Mouse (Mus musculus) CH12.LX (cell line): ENCODE results near the gene Mylk3.

ENCODE experiments used
- CTCF ChIP-seq, 2 experiments: IDR thresholded peaks in 1 of 2; conservative IDR thresholded peaks in 1 of 2; 2 replicates each; pipeline ENCODE4 v1.5.1; 2011 to 2012; ENCODE audit warnings: low read depth in 2 of 2, low read length in 2 of 2, improper control_type of control experiment in 1 of 2, inconsistent platforms in 1 of 2, mild to moderate bottlenecking in 1 of 2, moderate library complexity in 1 of 2
- EP300 ChIP-seq: IDR thresholded peaks from 2 replicates; pipeline ENCODE4 v1.6.1; 2011; ENCODE audit warnings: low read length, improper control_type of control experiment
- IRF4 ChIP-seq: IDR thresholded peaks from 2 replicates; pipeline ENCODE4 v1.6.1; 2014; ENCODE audit warnings: low read depth, mild to moderate bottlenecking, inconsistent platforms, low read length, improper control_type of control experiment
- MAFK ChIP-seq: IDR thresholded peaks from 2 replicates; pipeline ENCODE4 v1.6.1; 2011; ENCODE audit warnings: low read length, improper control_type of control experiment; ENCODE audit not compliant: insufficient replicate concordance
- MYC ChIP-seq: IDR thresholded peaks from 2 replicates; pipeline ENCODE4 v1.6.1; 2011; ENCODE audit warnings: low read depth, mild to moderate bottlenecking, improper control_type of control experiment, low read length
- NELFE ChIP-seq: IDR thresholded peaks from 2 replicates; pipeline ENCODE4 v1.6.1; 2011; ENCODE audit warnings: low read depth, low read length, improper control_type of control experiment
- POLR2A ChIP-seq: IDR thresholded peaks from 2 replicates; pipeline ENCODE4 v1.6.1; 2011; ENCODE audit warnings: low read depth, mild to moderate bottlenecking, improper control_type of control experiment, low read length
- TCF12 ChIP-seq: IDR thresholded peaks from 2 replicates; pipeline ENCODE4 v1.6.1; 2014; ENCODE audit warnings: low read depth, mild to moderate bottlenecking, inconsistent platforms, low read length, improper control_type of control experiment
- UBTF ChIP-seq: IDR thresholded peaks from 2 replicates; pipeline ENCODE4 v1.6.1; 2012; ENCODE audit warnings: low read depth, mild to moderate bottlenecking, inconsistent platforms, low read length, improper control_type of control experiment, moderate library complexity
- USF1 ChIP-seq: IDR thresholded peaks from 2 replicates; pipeline ENCODE4 v1.6.1; 2014; ENCODE audit warnings: low read depth, mild to moderate bottlenecking, inconsistent platforms, low read length, improper control_type of control experiment
- ZKSCAN1 ChIP-seq: IDR thresholded peaks from 2 replicates; pipeline ENCODE4 v1.6.1; 2012; ENCODE audit warnings: low read depth, inconsistent platforms, low read length, improper control_type of control experiment, borderline replicate concordance
- ZMIZ1 ChIP-seq: IDR thresholded peaks from 2 replicates; pipeline ENCODE4 v1.6.1; 2012; ENCODE audit warnings: low read depth, mild to moderate bottlenecking, inconsistent platforms, low read length, improper control_type of control experiment
- ZNF384 ChIP-seq: IDR thresholded peaks from 2 replicates; pipeline ENCODE4 v1.6.1; 2012; ENCODE audit warnings: low read depth, low read length, improper control_type of control experiment, inconsistent platforms

DNA sequence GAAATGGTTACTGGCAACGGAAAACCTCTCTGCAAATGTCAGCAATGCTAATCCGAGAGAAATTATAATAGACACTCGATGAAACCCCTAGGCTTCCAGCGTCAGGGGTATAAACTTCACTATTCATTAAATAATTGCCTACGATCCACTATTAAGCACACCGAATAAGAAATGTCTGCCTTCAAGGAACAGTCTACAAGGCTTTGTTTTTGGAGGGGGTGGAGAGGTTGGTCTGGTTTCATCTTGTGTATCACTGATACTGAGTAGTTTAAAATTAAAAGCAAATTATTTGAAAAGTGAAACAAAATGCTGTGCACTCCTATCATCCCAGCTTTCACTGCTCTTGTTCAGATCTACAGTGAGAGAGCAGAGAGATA is 46.9 kb upstream of the Mylk3 start:
- TF ChIP-seq CTCF (conservative IDR thresholded peaks at IDR 0.05 in 1 of 2, IDR thresholded peaks at IDR 0.05 in 1 of 2; ENCODE audit: low read depth in 2 of 2, low read length in 2 of 2) (no peak), EP300 (no peak), POLR2A (no peak), USF1 (no peak), TCF12 (no peak), ZKSCAN1 (no peak), NELFE (no peak), ZNF384 (no peak), IRF4 (0 out of 2 replicates have a peak, but pooled peaks have one; percentile 0), ZMIZ1 (no peak), MAFK (no peak), UBTF (no peak), MYC (no peak)
